Mouse (Mus musculus) small intestine, adult 2 months (tissue): Measurements from ENCODE around the gene Hras.

Experiments used
- CTCF ChIP-seq: fragments of 200-500 bp; IDR thresholded peaks from 2 replicates; pipeline ENCODE4 v1.5.1; 2012; ENCODE audit warnings: low read depth, mild to moderate bottlenecking, control low read depth, inconsistent platforms, low read length, moderate library complexity, mixed read lengths; ENCODE audit not compliant: insufficient replicate concordance, insufficient read length; ENCODE audit errors: extremely low read depth
- POLR2A ChIP-seq: fragments of 200-500 bp; IDR thresholded peaks from 2 replicates; pipeline ENCODE4 v1.6.1; 2012; ENCODE audit warnings: low read depth, mild to moderate bottlenecking, control low read depth, inconsistent platforms, low read length, moderate library complexity

- TF ChIP-seq CTCF, result no peak
- no peak for TF ChIP-seq POLR2A
These were observed 26.6 kb upstream of the Hras start for GRCm38 (mm10) chr7:141220377-141220776.
